Mouse (Mus musculus) embryonic stem cell, embryonic (primary cell): Measurements from ENCODE around the gene Hhipl1.

Experiments used
- CTCF ChIA-PET, 4 experiments: fragments of 300-600 bp in 2 of 4; fragments of 350-600 bp in 2 of 4; sonication (Branson Sonifier 250); formaldehyde crosslinking; loops; one replicate each; lab custom pipeline; 2022; ENCODE audit warnings: inconsistent platforms in 2 of 4; lab: Charles Lee
- POLR2A ChIA-PET, 4 experiments: fragments of 300-600 bp in 2 of 4; fragments of 350-600 bp in 2 of 4; sonication (Branson Sonifier 250); formaldehyde crosslinking; loops; one replicate each; lab custom pipeline; 2022; ENCODE audit warnings: antibody characterized with exemption in 4 of 4, inconsistent platforms in 1 of 4; lab: Charles Lee

Hhipl1 gene

DNA sequence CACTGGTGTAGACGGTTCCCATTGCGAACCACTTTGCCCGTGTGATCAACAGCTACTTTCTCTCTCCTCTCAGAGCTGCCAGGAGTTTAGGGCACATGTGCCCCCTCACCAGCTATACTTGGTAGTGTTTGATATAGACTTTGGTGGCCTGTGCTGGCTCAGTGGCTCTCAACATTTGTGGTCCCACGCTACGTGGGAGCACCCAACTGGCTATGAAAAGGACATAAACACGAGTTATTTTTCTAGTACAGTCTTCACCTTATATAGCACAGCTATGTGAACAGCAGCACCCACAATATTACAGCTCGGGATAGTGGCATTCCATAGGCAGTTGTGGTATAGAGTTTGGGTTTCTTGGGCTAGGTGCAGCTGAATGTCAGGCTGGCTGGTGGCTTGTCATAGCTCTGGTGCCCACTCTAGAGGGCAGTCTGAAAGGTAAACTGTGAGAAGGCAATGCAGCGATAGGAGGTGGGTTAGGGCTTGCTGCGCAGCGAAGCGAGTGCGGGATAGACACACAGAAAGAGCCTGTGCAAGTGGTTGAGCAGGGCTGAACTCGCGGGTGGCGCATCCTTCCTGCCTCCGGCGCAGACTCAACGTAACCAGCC, 11.9 kb downstream of the Hhipl1 start:
- POLR2A ChIA-PET, result interaction anchor here in 3 of 4 experiments (0.6 to 3.7 kb wide), 22 partner anchors 10 to 236 kb away, joined by 3 to 19 read pairs (median 4); partner anchors contain the start of genes Cyp46a1 (in 2 of the 3), Hhipl1 (in 2 of the 3), Ccnk (in 1 of the 3) and Evl (in 1 of the 3)
- CTCF ChIA-PET, result interaction anchor here (0.6 to 3.8 kb wide), 18 partner anchors 9 to 376 kb away, joined by 3 to 24 read pairs (median 4); partner anchors contain the start of genes Cyp46a1 (in 2 of the 4) and Hhipl1 (in 1 of the 4)

DNA sequence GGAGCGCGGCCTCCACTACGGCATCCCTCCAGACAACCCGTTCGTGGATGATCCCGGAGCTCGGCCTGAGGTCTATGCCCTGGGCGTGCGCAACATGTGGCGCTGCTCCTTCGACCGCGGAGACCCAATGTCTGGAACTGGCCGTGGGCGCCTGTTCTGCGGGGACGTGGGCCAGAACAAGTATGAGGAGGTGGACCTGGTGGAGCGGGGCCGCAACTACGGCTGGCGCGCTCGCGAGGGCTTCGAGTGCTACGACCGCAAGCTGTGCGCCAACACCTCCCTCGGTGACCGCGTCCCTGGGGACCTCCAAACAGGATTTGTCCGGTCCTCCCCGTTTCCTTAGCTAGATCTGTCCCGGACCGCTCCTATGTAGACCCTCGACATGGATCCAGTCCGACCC, 12.4 kb downstream of the Hhipl1 start:
- POLR2A ChIA-PET, result interaction anchor here in 3 of 4 experiments (0.6 to 3.7 kb wide), 15 partner anchors 8 to 237 kb away, joined by 3 to 19 read pairs (median 5); partner anchors contain the start of genes Cyp46a1 (in 2 of the 3), Hhipl1 (in 2 of the 3) and Evl (in 1 of the 3)
- CTCF ChIA-PET, result interaction anchor here in 3 of 4 experiments (0.6 to 3.8 kb wide), 7 partner anchors 9 to 395 kb away, joined by 3 to 24 read pairs (median 7); partner anchors contain the start of genes Cyp46a1 (in 1 of the 3) and Hhipl1 (in 1 of the 3)

DNA sequence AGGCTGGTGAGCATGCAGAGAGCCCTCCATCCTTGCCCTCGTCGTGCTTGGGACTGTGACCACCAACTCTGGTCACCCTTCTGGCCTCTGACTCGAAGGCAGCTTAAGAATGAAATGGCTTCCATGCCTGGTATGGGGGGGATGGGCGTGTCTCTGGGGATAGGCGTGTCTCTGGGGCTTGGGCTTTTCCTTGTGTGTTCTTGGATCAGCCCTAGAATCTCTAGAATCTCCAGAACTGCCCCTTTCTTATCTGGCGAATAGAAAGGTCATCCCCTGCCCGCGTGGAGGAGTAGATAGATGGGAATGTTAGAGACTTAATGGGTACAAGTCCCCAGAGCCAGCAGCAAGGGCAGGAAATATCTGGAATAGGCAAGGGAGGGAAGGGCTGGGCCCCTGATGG, 14.0 kb downstream of the Hhipl1 start:
- ChIA-PET POLR2A (interaction anchor here (0.6 to 3.0 kb wide), 28 partner anchors 10 to 472 kb away, joined by 3 to 21 read pairs (median 4); partner anchors contain the start of genes Cyp46a1 (in 3 of the 4), Evl (in 2 of the 4), Hhipl1 (in 2 of the 4) and Ccdc85c (in 1 of the 4)), CTCF (interaction anchor here (0.5 to 2.0 kb wide), 38 partner anchors 9 to 561 kb away, joined by 3 to 17 read pairs (median 4); partner anchors contain the start of genes Cyp46a1 (in 3 of the 4) and Hhipl1 (in 2 of the 4))

DNA sequence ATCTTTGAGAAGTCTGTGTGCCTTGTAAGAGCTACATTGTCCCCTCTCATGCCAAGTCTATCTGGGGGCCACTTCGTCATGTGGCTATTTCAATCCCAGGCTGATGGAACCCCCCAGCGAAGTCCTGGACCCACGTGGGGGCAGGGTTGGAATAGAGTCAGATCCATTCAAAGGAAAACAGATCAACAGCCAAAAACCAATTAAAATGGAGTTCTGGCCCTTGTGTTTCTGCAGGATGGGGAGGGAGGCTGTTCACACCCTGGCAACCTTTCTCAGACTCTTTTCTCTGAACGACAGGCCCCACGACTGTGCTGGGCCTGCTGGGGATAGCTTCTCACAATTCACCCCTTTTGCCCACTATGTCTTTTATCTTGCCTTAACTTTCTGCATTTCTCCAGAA, 20.3 kb downstream of the Hhipl1 start:
- CTCF ChIA-PET, result interaction anchor here in 1 of 4 experiments (0.8 to 1.2 kb wide), 2 partner anchors 9 to 25 kb away, joined by 3 to 7 read pairs; no protein-coding TSS in a partner anchor
- POLR2A ChIA-PET, result interaction anchor here in 2 of 4 experiments (0.7 to 2.5 kb wide), 2 partner anchors 8 to 47 kb away, joined by 4 to 18 read pairs; no protein-coding TSS in a partner anchor

DNA sequence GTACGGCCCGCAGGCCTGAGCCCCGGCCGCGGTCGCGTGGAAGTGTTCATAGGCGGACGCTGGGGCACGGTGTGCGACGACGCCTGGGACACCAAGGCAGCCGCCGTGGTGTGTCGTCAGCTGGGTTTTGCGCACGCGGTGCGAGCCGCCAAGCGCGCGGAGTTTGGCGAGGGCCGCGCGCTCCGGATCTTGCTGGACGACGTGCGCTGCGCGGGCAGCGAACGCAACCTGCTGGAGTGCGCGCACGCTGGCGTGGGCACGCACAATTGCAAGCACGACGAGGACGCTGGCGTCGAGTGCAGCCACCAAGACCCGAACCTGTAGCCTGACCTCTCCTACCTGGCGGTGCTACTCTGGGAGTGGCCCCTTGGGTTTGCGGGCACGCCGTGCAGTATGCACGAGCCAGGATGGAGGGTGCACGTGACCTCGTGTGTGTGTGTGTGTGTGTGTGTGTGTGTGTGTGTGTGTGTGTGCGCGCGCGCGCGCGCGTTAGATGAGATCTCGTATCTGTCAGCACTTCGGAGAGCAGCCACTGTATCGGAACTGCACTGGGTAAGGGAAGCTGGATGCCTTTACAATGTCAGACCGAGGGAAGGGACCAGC, 21.9 kb downstream of the Hhipl1 start:
- POLR2A ChIA-PET, result interaction anchor here in 3 of 4 experiments (0.6 to 2.5 kb wide), 9 partner anchors 9 to 935 kb away, joined by 3 to 18 read pairs (median 4); no protein-coding TSS in a partner anchor

DNA sequence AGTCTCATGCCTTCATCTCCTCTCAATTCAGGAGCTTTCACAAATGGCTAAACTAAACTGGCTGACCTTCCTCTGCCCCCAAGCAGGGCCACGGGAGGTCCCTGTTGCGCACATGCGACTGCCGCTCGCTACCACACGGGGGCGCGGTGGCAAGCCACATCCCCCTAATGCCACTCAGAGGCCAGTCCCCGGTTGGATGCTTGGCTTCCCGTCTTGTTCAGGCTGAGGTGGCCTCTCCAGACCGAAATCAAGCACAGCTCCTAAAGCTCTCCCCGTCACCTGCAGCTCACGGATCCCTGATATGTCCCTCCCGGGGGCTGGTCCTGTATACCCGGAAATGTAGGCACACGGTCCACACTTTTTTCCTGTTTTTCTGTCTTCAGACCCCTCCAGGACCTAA, 27.0 kb downstream of the Hhipl1 start:
- CTCF ChIA-PET, result interaction anchor here in 3 of 4 experiments (0.6 to 3.2 kb wide), 20 partner anchors 11 to 222 kb away, joined by 3 to 24 read pairs (median 4); partner anchors contain the start of genes Eml1 (in 1 of the 3) and Evl (in 1 of the 3)
- POLR2A ChIA-PET, result interaction anchor here (0.6 to 3.9 kb wide), 6 partner anchors 12 to 221 kb away, joined by 3 to 19 read pairs (median 4); partner anchors contain the start of gene Evl (in 1 of the 4)

More for the DNA sequence above, 21.9 kb downstream of the Hhipl1 start:
- CTCF ChIA-PET, result interaction anchor here (0.6 to 1.5 kb wide), 15 partner anchors 7 to 431 kb away, joined by 3 to 9 read pairs (median 3); partner anchors contain the start of gene Evl (in 1 of the 4)

DNA sequence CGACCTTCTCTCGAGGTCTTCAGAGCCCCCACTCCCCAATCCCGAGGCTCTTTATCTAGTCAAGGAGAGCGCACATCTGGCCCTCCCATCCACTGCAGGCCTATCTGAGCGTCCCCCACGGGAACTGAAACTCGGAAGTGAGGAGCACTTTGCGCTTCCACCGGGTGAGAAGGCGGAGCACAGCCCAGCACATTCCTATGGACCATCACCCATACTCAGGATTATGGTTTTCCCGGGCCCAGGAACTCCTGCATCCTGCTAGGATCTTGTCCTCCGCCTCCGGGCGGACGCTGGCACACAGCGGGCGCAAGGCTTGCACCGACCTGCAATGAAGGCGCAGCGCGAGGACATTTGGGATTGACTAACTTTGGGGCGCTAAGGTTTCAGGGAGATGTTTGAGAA, 27.4 kb downstream of the Hhipl1 start:
- ChIA-PET POLR2A (interaction anchor here in 3 of 4 experiments (0.6 to 3.9 kb wide), 18 partner anchors 8 to 405 kb away, joined by 3 to 21 read pairs (median 4); partner anchors contain the start of genes Ccnk (in 2 of the 3), Evl (in 2 of the 3), Setd3 (in 2 of the 3) and Ccdc85c (in 1 of the 3)), CTCF (interaction anchor here (0.8 to 3.2 kb wide), 33 partner anchors 10 to 292 kb away, joined by 3 to 24 read pairs (median 5); partner anchors contain the start of genes Eml1 (in 1 of the 4) and Hhipl1 (in 1 of the 4))

DNA sequence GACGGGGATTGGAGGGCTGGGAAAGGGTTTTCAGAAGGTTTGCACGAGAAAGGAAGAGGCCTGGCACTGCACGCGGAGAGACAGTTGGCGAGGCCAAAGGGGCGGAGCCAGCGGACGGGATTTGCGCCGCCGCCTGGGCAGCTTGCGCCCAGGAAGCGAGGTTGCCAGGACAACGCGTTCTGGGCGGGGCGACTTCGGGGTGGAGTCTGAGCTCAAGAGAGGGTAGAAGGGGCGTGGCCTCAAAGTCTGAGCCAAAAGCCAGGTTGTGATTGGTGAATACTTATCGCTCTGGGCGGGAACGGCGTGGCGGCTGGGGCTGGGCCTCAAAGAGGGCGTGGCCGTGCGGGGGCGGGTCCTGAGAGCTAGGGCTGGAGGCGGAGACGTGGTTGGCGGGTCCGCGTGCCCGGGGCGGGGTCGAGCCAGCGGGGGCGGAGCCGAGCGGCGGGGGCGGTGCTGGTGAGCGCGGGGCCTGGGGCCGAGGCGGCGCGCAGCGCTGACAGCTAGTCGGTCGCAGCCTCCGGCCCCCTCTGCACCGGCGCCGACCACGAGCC, 27.9 kb downstream of the Hhipl1 start, which contains the start of gene Cyp46a1:
Gene Cyp46a1, plus strand, starts transcription at position 487 of the 551 bp plus-strand sequence.
- ChIA-PET POLR2A (interaction anchor here in 3 of 4 experiments (0.6 to 3.9 kb wide), 23 partner anchors 9 to 405 kb away, joined by 3 to 21 read pairs (median 4); partner anchors contain the start of genes Ccdc85c (in 2 of the 3), Ccnk (in 2 of the 3), Evl (in 2 of the 3) and Setd3 (in 2 of the 3)), CTCF (interaction anchor here (0.5 to 3.2 kb wide), 39 partner anchors 10 to 293 kb away, joined by 3 to 24 read pairs (median 4); partner anchors contain the start of genes Eml1 (in 1 of the 4), Evl (in 1 of the 4) and Hhipl1 (in 1 of the 4))

DNA sequence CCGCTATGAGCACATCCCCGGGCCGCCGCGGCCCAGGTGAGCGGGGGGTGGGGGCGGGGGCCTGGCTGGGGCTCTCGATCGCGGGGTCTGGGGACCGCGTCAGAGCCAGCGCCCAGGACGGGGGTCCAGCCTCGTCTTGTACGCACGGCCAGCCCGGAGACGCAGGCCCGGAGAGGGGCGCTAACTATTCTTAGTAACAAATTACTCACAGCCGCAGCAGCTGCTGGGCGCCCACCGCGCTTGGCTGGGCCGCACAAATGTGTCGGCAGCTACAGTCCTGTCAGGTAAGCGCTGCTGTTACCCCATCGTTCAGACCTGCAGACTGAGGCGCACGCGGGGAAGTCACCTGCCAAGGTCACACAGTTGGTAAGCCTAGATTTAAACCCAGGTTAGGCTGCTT, 28.5 kb downstream of the Hhipl1 start:
- POLR2A ChIA-PET, result interaction anchor here in 3 of 4 experiments (0.6 to 3.9 kb wide), 22 partner anchors 10 to 404 kb away, joined by 3 to 21 read pairs (median 4); partner anchors contain the start of genes Ccdc85c (in 2 of the 3), Ccnk (in 2 of the 3), Evl (in 2 of the 3) and Setd3 (in 2 of the 3)
- CTCF ChIA-PET, result interaction anchor here (0.5 to 3.2 kb wide), 34 partner anchors 11 to 293 kb away, joined by 3 to 24 read pairs (median 4); partner anchors contain the start of genes Evl (in 1 of the 4) and Hhipl1 (in 1 of the 4)

DNA sequence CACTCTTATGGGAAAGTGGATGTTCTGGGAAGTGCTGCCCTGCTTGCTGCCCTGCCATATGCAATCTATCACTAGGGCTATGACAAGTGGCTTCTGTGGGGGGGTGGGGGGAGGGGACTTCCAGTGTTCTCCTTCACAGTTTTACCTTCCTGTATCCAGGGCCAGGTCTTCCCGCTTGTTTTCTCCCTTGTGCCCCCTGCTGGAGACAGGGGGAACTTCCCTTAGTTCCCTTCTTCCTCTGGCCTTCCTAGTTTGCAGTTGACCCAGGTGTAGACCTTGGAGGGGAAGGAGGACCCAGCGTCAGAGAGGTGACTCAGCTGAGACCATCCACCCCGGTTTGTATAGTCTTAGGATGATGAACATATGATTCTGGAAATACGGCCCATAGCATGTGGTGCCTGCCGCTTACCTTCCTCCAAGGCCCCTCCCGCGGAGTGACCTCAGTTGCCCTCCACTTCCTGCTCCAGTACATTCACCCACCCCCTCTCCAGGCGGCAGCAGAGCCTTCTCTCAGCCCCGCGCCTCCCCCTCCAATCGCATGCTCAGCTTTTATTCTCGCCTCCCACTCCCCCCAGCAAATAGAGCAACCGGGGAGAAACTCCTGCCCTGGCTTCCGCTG, 32.6 kb downstream of the Hhipl1 start:
- ChIA-PET CTCF (interaction anchor here (0.6 to 1.6 kb wide), 8 partner anchors 14 to 177 kb away, joined by 3 to 8 read pairs (median 4); no protein-coding TSS in a partner anchor), POLR2A (interaction anchor here in 2 of 4 experiments (0.7 to 1.4 kb wide), 4 partner anchors 47 to 288 kb away, joined by 3 read pairs; partner anchors contain the start of gene Evl (in 1 of the 2))

DNA sequence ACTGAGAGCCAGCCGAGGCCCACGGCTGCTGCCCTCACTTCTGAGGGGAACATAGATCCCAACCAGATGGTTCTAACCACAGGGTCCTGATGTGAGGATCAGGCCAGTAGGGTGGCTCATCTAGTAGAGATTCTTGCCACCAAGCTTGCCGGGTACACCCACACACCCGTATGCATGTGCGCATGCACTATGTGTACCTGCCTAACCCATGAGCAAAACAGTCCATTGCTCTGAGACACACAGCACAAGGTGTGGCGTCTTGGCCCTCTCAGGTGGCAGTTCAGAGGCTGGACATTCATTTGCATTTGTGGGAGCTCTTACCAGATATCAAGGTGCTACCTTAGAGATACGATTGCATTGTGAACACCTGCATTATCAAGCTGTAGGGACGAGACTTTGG, 42.1 kb downstream of the Hhipl1 start:
- CTCF ChIA-PET, result interaction anchor here in 1 of 4 experiments (1.7 kb wide), 1 partner anchor 14 kb away, joined by 5 read pairs; the partner anchor contains the start of gene Cyp46a1
- POLR2A ChIA-PET, result no interaction called here

DNA sequence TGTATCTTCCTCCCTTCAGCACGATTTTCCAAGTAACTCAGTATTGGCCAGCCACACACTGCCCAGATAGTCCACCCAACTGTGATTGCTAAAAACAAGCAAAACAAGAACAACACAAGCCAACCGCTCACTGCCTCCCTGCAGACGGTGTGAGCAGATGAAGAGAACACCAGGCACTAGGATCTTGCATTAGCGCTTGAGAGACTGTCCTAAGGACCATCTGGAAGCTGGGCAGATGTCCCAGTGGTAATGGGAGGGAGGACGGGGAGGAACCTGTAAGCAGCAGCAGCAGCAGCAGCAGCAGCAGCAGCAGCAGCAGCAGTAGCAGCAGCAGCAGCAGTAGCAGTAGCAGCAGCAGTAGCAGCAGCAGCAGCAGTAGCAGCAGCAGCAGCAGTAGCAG, 43.0 kb downstream of the Hhipl1 start:
- POLR2A ChIA-PET, result no interaction called here
- CTCF ChIA-PET, result no interaction called here

DNA sequence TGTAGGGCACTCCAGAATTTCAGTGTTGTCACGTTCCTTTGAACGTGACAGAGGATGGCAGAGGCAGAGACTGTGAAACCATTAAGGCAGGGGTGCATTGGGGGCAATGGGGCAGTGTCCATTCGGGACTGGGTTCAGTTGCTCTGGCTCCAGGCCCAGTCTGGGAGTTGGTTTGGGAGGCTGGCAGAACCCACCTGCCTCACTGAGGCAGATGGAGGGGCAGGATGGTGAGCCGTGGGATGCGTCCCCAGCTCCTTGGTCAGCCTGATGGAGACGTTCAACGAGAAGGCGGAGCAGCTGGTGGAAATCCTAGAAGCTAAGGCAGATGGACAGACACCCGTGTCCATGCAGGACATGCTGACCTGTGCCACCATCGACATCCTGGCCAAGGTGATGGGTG, 44.9 kb downstream of the Hhipl1 start:
- POLR2A ChIA-PET, result interaction anchor here in 1 of 4 experiments (0.6 to 2.3 kb wide), 2 partner anchors 12 to 463 kb away, joined by 3 to 8 read pairs; no protein-coding TSS in a partner anchor
- CTCF ChIA-PET, result interaction anchor here in 3 of 4 experiments (0.6 to 3.1 kb wide), 3 partner anchors 13 to 65 kb away, joined by 3 to 10 read pairs (median 4); partner anchors contain the start of gene Cyp46a1 (in 1 of the 3)

DNA sequence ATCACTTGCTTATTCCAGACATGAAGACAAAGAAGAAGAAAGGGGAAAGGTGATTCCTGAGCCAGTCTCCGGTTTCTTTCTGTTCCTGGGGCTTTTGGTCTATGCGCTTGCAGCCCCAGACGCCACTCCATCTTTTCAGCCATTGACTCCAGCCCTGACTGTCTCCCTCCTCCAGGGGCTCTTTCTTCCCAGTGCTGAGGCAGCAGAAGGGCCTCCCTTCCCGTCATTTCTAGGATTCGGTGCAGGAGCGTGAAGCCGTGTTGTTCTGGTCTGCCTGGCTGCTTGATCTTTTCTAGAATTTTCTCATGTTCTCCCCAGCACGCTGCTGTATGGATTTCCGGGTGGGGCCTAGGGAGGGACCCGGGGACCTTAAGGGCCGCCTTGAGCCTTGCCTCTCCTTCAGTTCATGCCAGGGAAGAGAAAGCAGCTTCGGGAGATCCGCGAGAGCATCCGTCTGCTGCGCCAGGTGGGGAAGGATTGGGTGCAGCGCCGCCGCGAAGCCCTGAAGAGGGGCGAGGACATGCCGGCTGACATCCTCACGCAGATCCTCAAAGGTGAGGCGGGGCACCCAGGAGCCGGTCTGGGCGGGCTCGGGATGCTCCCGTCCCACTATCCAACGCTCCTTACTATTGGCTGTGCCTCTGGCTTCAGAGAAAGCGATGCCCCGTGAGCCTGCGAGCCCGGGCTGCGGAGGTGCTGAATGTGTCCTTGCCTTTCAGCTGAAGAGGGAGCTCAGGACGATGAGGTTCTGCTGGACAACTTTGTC, 46.5 kb downstream of the Hhipl1 start:
- CTCF ChIA-PET, result interaction anchor here (0.6 to 3.1 kb wide), 8 partner anchors 11 to 174 kb away, joined by 3 to 10 read pairs (median 3); partner anchors contain the start of gene Cyp46a1 (in 1 of the 4)
- POLR2A ChIA-PET, result interaction anchor here in 2 of 4 experiments (0.9 to 2.3 kb wide), 3 partner anchors 8 to 123 kb away, joined by 3 to 8 read pairs (median 3); no protein-coding TSS in a partner anchor

DNA sequence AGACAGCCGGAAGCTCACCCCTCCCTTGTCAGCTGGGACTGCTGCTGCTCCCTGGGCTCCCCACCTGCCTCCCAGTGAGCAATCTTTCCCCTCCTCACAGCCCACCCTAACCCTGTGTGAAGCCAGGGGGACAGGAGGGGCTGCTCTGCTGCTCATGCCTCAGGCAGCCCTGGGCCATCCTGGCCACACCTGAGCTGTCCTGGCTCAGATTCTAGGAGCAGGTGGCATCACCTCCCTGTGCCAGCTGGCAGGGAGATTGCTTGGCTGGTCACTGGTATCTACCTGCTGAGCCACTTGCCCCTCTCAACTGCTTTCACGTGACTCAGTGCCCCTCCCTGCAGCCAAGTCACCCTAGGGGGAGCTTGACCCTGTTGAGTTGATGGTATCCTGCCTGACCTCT, 48.2 kb downstream of the Hhipl1 start:
- ChIA-PET CTCF (interaction anchor here in 2 of 4 experiments (1.1 to 2.1 kb wide), 4 partner anchors 9 to 34 kb away, joined by 3 to 9 read pairs (median 4); no protein-coding TSS in a partner anchor), POLR2A (interaction anchor here in 2 of 4 experiments (1.2 to 1.6 kb wide), 2 partner anchors 9 to 20 kb away, joined by 3 to 4 read pairs; partner anchors contain the start of gene Cyp46a1 (in 1 of the 2))
